Mouse (Mus musculus) lung, postnatal 0 days (tissue): ENCODE data around the gene Zfp971. TPM values are rescaled to one million over a fixed set of nuclear protein-coding genes. Genes with fewer than 3 reads are reported as not detected.

Experiments
- polyA plus RNA-seq: library from polyadenylated mRNA; unstranded; fragments of >200 nt; fragmentation: Nextera tagmentation; extraction: Ambion mirVana; gene quantifications from 2 replicates; pipeline ENCODE4 v1.2.1, GENCODE M21; 2015

Zfp971 gene
- polyA plus RNA-seq, 1 experiment from 2014 or later = 8.2 TPM

Other genes with a start within 250 kb of the Zfp971 start
- gene Gm14325, start 182.9 kb upstream of the Zfp971 start, polyA plus RNA-seq = 26.7 and 28.0 TPM in 2 replicates
- 3.7 and 4.7 TPM in 2 replicates for gene Gm14327, start 126.2 kb upstream of the Zfp971 start, polyA plus RNA-seq
- gene Zfp972, start 97.7 kb upstream of the Zfp971 start, polyA plus RNA-seq = 0.45 and 0.80 TPM in 2 replicates
- 15.4 and 16.2 TPM in 2 replicates for gene Gm14326, start 66.0 kb upstream of the Zfp971 start, polyA plus RNA-seq
- 10.6 and 13.8 TPM in 2 replicates for gene Zfp931, start 55.2 kb downstream of the Zfp971 start, polyA plus RNA-seq
- 0.20 and 0.27 TPM in 2 replicates for gene Phactr3, start 95.7 kb downstream of the Zfp971 start, polyA plus RNA-seq